Mouse (Mus musculus): Measurements from ENCODE around the gene Fmo6.

Gene Fmo6

DNA sequence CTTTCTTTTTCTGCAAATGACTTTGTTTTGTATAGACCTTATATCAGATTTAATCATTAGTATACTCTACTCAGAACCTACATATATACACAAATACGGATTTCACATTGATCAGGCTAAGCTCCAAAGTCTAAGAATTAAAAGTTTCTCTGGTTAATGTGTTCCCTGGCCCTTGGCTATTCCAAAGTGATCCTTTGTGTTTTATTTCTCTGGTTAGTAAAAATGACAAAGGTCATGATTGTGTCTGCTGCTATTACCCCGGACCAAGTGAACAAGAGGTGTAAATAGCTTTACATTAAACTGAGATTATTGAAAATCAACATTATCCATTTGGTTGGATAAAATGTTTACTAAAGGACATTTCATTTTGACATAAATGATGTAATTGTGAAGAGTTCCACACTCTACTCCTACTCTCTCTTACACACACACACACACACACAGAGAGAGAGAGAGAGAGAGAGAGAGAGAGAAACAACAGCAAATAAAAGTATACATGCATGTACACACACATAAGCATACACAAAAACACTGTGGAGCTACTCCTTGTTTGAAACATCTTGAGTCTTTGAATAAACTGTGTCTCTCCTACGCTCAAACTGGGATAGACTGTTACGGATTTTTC is 22.3 kb downstream of the Fmo6 start:
- DNase-seq (ENCODE audit: low spot score in 2 of 2) = no peak

DNA sequence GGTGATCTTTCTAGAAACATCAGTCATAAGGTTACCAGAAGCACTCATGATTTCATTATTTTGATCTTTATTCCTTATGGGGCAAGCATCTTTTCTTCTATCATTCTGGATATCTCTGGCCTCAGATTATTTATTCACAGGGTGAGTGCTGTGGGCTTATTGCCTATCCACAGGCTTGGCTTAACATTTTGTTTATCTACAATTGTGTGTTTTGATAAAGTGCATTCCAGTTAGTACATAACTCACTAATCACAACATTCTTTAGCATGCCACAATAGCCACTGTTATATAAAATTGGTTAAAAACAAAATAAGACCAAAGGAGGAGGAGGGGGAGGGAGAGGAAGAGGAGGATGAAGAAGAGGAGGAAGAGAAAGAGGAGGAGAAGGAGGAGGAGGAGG is 25.2 kb downstream of the Fmo6 start:
- no peak for DNase-seq (ENCODE audit: low spot score in 2 of 2)

DNA sequence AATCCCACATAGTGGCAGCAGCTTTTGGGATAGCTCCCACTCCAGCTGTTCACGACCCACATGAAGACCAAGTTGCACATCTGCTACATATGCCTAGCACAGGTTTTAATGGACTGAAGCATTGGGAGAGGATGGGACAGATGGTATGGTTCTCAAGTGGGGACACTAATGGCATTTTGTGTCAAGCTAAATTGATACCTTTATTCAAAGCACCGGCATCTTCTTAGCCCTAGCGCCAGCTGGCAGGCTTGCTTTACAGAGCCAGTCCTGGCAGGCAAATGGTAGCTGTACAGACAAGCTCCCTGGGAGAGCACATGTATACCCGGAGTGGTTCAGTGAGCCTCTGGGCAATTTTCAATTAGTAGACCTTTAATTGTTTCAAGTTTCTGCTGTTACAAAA is 35.4 kb downstream of the Fmo6 start:
- DNase-seq (ENCODE audit: low spot score in 2 of 2) = no peak

DNA sequence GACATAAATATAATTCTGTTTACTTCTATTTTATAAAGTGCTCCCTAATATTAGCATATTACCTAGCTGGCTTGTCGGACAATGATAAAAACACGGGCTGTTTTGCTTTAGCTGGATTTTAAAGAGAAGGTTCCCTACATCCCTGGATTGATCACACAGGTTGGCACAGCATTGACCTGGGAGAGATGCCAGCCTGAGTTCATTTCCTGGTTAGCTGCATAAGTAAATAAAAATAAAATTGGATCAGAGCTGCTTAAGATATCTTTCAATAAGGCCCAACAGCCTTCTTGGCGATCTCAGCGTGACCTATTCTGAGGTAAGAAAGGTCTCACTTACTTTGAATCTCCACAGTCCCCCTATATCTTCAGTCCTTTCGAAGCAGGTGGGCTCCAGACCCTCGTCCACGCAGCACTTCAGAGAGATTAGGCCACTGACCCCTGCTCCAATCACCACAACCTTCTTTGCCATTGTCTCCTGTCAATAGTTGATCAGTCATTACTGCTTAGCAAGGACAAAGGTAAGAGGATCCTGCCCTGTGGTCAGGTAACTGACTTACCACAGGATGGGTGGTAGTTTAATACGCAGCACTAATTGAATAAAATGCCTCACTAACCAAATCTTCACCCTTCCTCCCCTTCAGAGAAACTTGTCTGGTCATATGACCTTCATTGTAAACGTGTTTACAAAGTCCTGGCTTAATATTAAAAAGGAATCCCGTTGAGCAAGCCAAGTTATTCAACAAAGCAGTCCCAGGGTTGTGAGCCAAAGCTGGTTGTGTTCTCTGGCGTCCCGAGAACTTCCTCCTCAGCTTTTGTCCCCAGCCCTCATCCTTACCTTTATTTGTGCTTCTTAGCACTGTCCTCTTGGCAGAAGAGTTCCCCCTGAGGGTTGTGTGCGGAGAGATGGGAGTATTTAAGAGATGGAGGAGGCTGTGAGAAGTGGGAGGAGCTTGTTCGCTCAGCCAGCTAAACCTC is 39.2 kb downstream of the Fmo6 start, which contains the start of gene Fmo2:
Gene Fmo2 (minus strand): TSS at position 889 of the 974 bp plus-strand sequence.
- no peak for DNase-seq (ENCODE audit: low spot score in 2 of 2)

DNA sequence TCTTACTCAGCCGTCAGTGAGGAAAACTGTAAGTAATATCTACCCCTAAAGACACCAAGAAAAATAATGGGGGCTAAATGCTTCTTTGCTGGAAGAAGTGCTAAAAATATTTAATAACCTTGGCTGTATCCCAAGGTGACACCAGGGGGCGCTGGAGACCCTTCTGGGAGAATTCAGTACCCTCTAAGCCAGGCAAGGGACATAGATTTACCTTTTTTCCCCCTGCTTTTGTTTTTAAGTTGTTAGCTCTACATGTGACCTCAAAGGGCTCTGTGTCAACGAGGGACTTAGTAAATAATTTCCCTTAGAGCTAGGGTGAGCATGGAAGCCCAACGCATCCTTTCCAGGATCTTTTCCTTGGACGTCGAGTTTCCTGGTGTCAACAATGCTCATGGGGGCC is 41.4 kb downstream of the Fmo6 start:
- peak; percentile 67 to 82 for DNase-seq (ENCODE audit: low spot score in 2 of 2)

DNA sequence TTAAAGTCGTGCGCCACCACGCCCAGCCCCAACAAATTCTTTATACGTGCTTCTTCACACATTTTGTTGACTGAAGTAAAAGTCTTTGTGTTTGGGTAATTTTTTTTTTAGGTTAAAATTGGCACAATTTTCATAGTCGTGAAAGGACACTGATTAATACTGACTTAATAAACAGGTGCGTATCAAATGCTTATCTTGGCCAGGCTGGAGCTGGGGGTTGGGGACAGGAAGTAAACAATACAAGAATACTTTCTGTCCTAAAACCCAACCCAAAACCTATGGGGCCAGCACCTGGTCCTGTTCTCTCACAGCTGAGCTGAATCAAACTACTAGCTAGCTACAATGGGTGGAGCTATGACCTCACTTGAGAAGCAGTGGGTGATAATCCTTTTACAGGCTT is 44.3 kb downstream of the Fmo6 start:
- DNase-seq (ENCODE audit: low spot score in 2 of 2) = no peak

DNA sequence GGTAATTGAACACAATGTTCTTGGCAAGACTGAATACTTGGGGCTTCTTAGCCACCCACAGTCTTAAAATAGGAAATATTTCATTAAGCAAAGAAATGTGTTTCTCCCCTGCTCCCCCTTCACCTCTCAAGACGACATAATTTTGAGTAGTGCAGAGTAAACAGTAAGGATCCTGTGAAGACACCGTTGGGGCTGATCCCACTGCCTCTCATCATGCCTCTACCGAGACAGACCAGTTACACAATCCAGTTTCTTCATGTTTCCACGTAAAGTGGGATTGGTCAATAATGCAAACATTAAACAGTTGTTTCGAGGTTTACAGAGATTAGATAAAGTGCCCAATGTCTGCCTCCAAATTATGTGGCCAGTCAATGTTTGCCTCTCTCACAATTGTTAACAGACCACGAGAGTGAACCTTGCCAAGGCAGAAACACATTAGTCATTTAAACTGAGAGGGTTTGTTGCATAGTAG is 45.3 kb downstream of the Fmo6 start:
- peak in 1 of 2 experiments; percentile 8 for DNase-seq (ENCODE audit: low spot score in 2 of 2)

DNA sequence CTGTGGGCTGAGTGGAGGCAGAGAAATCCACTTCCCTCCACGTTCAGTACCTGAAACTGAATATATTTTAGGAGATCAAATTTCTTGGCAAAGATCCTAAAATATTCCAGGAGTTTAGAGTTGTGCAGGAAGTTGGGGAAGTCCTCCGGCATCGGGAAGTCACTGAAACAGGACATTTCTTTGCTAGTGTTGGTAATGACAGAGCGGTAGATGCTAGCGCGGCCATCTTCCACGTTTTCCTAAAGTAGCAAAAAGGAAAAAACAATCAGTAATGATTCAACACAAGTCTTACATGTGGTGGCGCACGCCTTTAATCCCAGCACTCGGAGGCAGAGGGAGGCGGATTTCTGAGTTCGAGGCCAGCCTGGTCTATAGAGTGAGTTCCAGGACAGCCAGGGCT is 48.7 kb downstream of the Fmo6 start:
- no peak for DNase-seq (ENCODE audit: low spot score in 2 of 2)

DNA sequence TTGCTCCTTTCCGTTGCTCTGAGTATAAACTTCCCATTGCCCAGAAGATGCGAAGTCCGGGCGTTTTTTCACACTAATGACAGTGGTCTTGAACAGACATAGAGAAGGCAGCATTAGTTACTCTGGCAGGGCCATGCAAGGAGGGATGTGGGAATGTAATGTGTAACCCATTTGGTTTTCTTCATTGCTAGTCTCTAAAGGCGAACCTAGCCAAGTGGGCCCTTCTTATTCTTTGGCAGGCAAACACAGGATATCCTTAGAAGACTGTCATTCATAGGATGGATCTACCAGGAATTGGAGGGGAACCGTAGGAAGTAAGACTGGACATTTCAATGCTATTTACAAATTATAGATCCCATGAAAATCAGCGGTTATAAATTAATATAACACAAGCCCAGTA is 49.7 kb downstream of the Fmo6 start:
- DNase-seq (ENCODE audit: low spot score in 2 of 2) = no peak

DNA sequence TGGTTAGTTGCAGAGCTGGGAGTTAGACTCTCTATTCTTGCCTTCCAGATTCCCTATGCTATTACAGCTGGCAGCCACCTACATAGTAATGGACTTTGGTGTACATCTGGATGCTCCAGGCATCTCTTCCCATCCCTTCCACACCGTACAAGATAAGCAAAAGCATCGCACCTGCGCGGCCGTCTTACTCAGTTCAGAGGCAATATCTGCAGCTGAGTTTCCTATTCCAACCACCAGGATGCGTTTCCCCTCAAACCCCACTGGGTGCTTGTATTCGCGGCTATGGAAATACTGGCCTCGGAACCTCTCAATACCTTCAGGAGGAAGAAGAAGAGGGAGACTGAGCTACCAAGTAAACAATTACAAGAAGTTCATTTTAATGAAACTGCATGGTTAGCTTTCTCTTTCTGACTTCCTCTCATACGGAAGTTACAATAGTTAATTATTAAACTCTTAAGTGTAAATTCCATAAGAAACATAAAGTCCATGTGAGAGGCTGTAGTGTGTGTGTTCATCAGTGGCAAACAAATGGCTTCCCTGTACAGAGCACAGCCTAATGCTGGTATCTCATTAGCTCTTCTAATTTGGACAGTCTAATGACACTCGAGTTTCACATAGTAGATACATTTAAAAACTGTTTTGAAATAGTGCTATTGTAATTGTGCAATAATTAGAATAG is 51.0 kb downstream of the Fmo6 start:
- DNase-seq (ENCODE audit: low spot score in 2 of 2) = no peak

DNA sequence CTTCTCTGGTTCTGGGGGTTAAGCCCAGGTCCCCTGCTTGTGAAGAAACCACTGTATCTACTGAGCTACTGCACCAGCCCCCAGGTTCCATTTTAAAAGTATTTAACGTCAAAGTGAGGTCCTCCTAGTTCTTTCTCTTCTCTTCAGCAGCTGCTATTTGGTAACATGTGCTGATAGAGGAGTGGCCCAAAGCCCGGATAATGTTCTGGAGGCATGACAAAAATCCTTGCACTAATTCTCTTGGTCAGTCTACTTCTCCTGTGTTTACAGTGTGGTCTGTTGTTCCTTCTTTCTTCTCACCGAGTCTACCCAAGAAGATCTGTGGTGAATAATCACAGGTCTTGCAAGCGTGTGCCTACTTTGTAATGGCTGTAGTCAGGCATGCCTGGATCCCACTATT is 54.6 kb downstream of the Fmo6 start:
- DNase-seq (ENCODE audit: low spot score in 2 of 2) = no peak

DNA sequence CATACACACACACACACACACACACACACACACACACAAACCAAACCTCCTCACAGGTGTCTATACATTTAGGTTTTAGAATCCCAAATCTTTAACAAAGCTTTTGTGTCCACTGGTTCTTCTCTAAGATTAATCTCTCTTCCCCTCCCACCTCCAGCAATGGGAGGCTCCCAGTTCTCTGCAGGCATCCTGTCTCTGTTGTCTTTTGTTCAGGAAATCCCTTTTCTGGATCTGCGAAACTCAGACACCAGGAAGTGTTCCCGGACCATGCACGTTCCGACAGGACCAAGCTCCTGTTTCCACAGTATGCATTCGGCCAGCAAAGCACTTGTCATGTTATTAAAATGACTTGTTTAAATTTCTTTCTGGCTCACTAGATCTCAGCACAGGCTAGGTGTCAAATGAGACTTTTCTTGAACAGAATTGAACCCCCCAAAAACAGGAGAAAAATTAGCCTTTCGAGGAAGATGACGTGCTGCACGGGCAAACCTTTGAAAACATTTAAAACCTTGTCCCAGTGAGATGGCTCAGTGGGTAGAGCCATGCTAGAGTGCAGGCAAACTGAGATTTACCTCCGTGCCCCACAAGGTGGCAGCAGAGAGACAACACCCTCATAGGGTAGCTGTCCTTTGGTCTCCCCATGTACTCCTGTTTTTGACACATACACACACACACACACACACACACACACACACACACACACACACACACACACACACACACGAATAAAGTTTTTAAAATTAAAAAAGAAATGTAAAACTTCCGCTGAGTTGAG is 57.5 kb downstream of the Fmo6 start:
- DNase-seq (ENCODE audit: low spot score in 2 of 2) = peak; percentile 51 to 54

DNA sequence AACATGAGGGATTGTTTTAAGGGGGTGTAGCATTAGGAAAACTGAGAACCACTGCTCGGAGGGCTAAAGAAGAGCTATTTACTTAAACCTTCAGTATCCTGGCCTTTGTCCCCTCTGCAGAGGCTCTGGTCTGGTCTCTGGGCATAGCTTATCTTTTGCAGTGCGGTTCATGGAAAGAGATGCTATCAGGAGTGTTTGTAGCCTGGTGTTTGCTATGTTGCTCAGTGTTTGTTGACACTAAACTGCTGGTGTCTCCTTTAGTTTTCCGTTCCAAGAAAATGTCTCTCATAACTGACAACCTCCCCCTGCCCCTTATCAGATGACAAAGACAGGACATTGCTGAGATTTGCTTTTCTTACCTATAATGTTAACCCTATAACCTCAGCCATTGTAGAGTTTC is 62.2 kb downstream of the Fmo6 start:
- no peak for DNase-seq (ENCODE audit: low spot score in 2 of 2)

DNA sequence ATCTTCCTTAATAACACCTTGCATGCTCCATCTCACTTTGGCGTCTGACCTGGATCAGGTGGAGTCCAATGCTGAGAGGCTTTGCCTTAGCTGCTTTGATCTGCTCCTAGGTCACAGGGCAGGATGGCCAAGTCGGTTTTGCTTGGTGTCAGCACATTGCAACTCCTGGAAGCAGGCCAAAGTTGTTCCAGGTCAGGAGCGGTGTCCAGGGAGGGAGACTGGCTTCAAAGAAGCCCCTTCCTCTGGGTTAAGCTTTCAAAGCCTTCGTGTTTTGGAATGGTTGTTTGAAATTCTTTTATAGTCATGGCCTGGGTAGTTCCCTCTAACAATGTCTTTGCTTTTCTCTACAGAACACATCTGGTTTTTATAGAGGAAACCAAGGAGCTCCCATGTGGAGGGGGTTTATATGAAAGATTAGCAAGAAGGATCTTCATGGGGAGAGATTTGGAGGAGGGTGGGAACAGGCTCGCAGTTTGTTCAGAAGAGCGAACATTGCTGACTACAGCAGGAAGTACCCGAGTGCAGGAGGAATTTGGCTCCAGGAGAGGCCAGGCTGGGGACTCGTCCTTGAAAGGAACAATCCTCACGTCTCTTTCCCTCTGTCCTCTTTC is 65.5 kb downstream of the Fmo6 start:
- no peak for DNase-seq (ENCODE audit: low spot score in 2 of 2)

DNA sequence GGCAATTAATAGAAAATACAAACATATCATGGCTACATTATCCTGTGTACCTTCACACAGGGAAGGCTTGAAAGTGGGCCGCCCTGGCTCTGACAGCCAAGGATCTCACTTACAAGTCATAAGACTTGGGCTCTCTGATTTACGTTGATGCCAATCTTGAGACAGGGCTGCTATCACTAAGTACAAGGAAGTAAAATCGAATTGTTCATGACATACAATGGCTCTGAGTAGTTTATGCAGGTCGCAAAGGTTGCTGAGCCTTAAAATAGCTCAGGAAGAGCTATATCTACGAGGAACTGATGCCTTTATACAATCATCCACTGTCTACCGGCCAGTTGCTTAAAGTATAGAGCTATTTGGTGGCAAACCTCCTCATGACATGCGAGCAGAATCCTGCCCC is 66.3 kb downstream of the Fmo6 start:
- no peak for DNase-seq (ENCODE audit: low spot score in 2 of 2)

DNA sequence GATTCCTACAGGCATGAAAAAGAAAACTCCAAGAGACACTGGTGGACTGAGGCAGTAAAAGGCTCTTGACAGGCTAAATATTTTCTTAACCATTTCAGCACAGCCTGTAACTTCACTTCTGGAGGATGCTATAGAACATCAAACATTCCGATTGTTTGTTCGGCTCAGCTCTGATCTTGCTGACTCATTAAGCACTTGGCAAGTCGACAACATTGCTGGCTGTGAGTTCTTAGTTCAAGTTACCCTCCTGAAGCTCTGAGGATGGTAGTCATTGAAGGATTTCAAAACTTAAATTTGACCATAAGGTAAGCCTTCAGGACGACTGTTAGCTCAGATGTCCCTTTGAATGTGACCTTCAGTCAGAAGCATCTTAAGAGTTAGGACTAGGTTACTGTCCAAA is 69.9 kb downstream of the Fmo6 start:
- DNase-seq (ENCODE audit: low spot score in 2 of 2) = no peak

Data from right cerebral cortex, adult 2 months (tissue).